Mouse (Mus musculus): Measurements from ENCODE around the gene Pigr.

DNA sequence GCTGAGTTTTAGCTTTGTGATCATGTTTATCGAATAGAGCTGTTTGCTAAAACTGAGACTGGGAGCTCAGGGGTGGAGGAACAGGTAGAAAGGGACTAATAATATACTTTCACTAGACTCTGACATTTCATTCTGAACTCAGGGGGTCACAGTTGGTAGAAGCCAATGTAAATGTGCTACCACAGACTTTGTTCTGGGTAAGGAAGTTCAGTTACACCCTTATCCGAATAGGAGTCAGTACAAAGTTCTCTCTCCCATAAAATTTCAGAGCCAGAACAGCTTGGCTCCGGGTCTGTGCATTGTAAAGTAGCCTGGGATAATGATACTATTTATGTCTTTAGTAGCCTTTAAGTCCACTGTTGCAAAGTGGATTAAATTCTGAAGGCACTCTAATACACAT is 27.9 kb upstream of the Pigr start:
- TF ChIP-seq CTCF (IDR thresholded peaks at IDR 0.05; ENCODE audit: low read depth, low read length): no peak
- TF ChIP-seq POLR2A (IDR thresholded peaks at IDR 0.05; ENCODE audit: extremely low read depth, insufficient read depth, low read length): no peak

Measured in liver, adult 2 months (tissue).